Mouse (Mus musculus) CD4-positive, CD25-positive, alpha-beta regulatory T cell, adult 9 weeks (primary cell): Measurements from ENCODE around the gene Mark3. TPM values are rescaled to one million over a fixed set of nuclear protein-coding genes. Genes with fewer than 3 reads are reported as not detected.

ENCODE experiments used
- polyA plus RNA-seq: library from polyadenylated mRNA; unstranded; fragments of 100-300 nt; shearing (Covaris generic); gene quantifications from one replicate; pipeline ENCODE4 v1.2.1, GENCODE M21; 2017

The Mark3 gene
- polyA plus RNA-seq, result 14.7 TPM

GRCm38 (mm10) chr12:111574074-111574886, at the start of gene Mark3:
Gene Mark3, plus strand, starts transcription at chr12:111574523.

GRCm38 (mm10) chr12:111537796-111538291, 36.5 kb upstream of the Mark3 start, which contains the start of gene Eif5:
Gene Eif5, plus strand, starts transcription at chr12:111538016.

GRCm38 (mm10) chr12:111672176-111672575, 97.9 kb downstream of the Mark3 start, which contains the start of gene Ckb:
Gene Ckb, minus strand, starts transcription at chr12:111672338.

GRCm38 (mm10) chr12:111677882-111678669, 103.8 kb downstream of the Mark3 start, which contains the start of gene Trmt61a:
Gene Trmt61a, plus strand, starts transcription at chr12:111678105.

Other genes with a start within 250 kb of the Mark3 start
- not detected for gene Cdc42bpb, start 196.8 kb upstream of the Mark3 start, polyA plus RNA-seq
- gene Lbhd2, start 167.7 kb upstream of the Mark3 start, polyA plus RNA-seq, result not detected
- gene Exoc3l4, start 157.5 kb upstream of the Mark3 start, polyA plus RNA-seq, result not detected
- gene Tnfaip2, start 132.1 kb upstream of the Mark3 start, polyA plus RNA-seq, result not detected
- not detected for gene Gm266, start 88.7 kb upstream of the Mark3 start, polyA plus RNA-seq
- 107 TPM for gene Eif5, start 36.5 kb upstream of the Mark3 start, polyA plus RNA-seq
- gene Ckb, start 97.8 kb downstream of the Mark3 start, polyA plus RNA-seq, result 41.3 TPM
- 25.4 TPM for gene Trmt61a, start 103.6 kb downstream of the Mark3 start, polyA plus RNA-seq
- gene Bag5, start 138.7 kb downstream of the Mark3 start, polyA plus RNA-seq, result 48.8 TPM
- 49.5 TPM for gene Apopt1, start 138.7 kb downstream of the Mark3 start, polyA plus RNA-seq
- 16.4 TPM for gene Klc1, start 184.3 kb downstream of the Mark3 start, polyA plus RNA-seq
- gene Xrcc3, start 239.3 kb downstream of the Mark3 start, polyA plus RNA-seq, result 4.9 TPM
- gene Zfyve21, start 239.6 kb downstream of the Mark3 start, polyA plus RNA-seq, result 9.0 TPM